Mouse (Mus musculus): Measurements from ENCODE around the gene Poln.

DNA sequence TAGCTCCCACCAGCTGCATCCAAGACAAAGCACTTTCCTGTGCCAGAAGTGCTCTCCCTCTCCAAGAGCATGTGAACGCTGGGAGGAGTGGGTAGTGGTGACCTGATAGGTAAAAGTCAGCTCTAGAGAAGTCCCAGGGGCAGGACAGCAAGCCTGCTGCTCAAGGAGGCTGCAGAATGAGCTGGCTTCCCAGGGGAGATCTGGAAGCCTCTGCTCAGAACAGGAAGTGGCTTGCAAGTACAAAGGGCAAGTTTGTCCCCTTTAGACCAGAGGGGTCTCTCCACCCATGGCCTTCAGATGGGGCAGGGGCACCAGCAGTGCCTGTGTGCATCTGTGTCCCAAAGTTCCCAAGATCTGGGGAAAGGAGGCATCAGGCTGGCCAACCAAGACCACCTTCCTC is 20.3 kb upstream of the Poln start:
- TF ChIP-seq CTCF (IDR thresholded peaks at IDR 0.05; ENCODE audit: borderline replicate concordance, control insufficient read depth, extremely low read depth, insufficient read depth, low read length, poor library complexity) (no peak), POLR2A (IDR thresholded peaks at IDR 0.05; ENCODE audit: control insufficient read depth, extremely low read depth, insufficient read depth, low read length, poor library complexity) (no peak)
